Comparison of ENCODE assay signal across 37 mouse cellular contexts in the genomic region with DNA sequence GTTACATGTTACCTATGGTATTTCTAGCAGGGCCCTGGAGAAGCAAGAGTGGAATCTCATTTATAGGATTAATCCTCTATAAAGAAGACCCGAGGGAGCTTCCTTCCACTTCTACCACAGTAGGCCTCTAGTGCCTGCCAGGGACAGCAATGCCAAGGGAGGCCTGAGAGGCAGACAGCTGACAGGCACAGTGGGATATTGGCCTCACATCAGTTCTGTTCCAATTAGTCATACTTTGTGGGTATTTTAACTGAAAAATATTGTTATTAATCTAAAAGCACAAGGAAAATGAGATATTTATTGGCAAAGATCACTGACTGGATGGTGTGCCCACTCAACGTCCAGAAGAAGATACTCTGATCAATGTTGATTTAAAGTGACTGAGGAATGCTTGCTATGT. TPM values are rescaled to one million over a fixed set of nuclear protein-coding genes. Genes with fewer than 3 reads are reported as not detected.
DNase-seq lines count a peak whose midpoint lies in the region; ATAC-seq and TF ChIP-seq lines count a peak whose summit lies in the region.
"Had no signal": no experiment of that assay in that cellular context is flagged by ENCODE, and none has a peak within 500 bp of the region (broad histone marks: within the 10 kb centered on the region; RNA-seq: fewer than 3 reads in every experiment).

No protein-coding gene starts in this region.

- peak; percentile 48 for DNase-seq in hindbrain, postnatal 0 days (ENCODE audit: low spot score)
- DNase-seq in Muller cell, postnatal 12 days (ENCODE audit: inconsistent ontology term) = peak; percentile 85
- peak; percentile 54 to 69 for DNase-seq in cerebellum, adult 18-20 months
- peak; percentile 59 to 70 for DNase-seq in cerebellum, postnatal 10 days
- no peak for DNase-seq in gastrocnemius, postnatal 36 days
- DNase-seq in MN1 (ENCODE audit: low spot score) = no peak
- DNase-seq in urinary bladder, adult 2 months (ENCODE audit: low spot score) = no peak
- DNase-seq: adrenal gland, adult 2 months; forebrain, postnatal 0 days; kidney, adult 9 months; kidney, postnatal 14 days; layer of hippocampus, adult 9-11 months; liver, postnatal 0 days; lung, postnatal 36 days; right cerebral cortex, adult 18-20 months; thymus, adult 2 months; thymus, postnatal 36 days had no signal

- 51% methylated on average over 2 of the region's 2 CpGs for WGBS in hindbrain, postnatal 0 days
- WGBS in hindbrain, embryonic 12.5 days = 76% methylated on average over 2 of the region's 2 CpGs

- no peaks in the 10 kb centered on the region for H3K9me3 ChIP-seq in hindbrain, postnatal 0 days (ENCODE audit: low read length)
- no peaks in the 10 kb centered on the region for H3K9me3 ChIP-seq in hindbrain, embryonic 12.5 days (replicated peaks)
- H3K9me3 ChIP-seq: heart, embryonic 10.5 days; heart, embryonic 15.5 days; limb, embryonic 13.5 days; liver, embryonic 12.5 days; midbrain, embryonic 12.5 days; neural tube, embryonic 15.5 days had no signal

- no peak for ATAC-seq in hindbrain, postnatal 0 days
- ATAC-seq in hindbrain, embryonic 12.5 days (ENCODE audit: low FRiP score) = no peak
- ATAC-seq: activated CD4-positive, CD25-positive, alpha-beta regulatory T cell, adult 4 months; forebrain, postnatal 0 days; intestine, postnatal 0 days; liver, embryonic 12.5 days; liver, postnatal 0 days had no signal

- intact Hi-C loops in gastrocnemius, postnatal 36 days (cut with DNase I) = no loop called here

- H3K4me3 ChIP-seq in hindbrain, postnatal 0 days (ENCODE audit: low read length) = no peak overlapping the region
- no peak overlapping the region for H3K4me3 ChIP-seq in hindbrain, embryonic 12.5 days
- H3K4me3 ChIP-seq: erythroblast, embryonic 14.5 days; heart, embryonic 10.5 days; heart, embryonic 15.5 days; left cerebral cortex, adult 2 months; limb, embryonic 13.5 days; liver, embryonic 12.5 days; midbrain, embryonic 12.5 days; neural tube, embryonic 15.5 days had no signal

- TF ChIP-seq CTCF in hindbrain, postnatal 0 days (IDR thresholded peaks at IDR 0.05; ENCODE audit: low read depth) = no peak

- no peaks in the 10 kb centered on the region for H3K27me3 ChIP-seq in hindbrain, postnatal 0 days (ENCODE audit: insufficient read depth, low read length)
- H3K27me3 ChIP-seq in hindbrain, embryonic 12.5 days = no peaks in the 10 kb centered on the region
- H3K27me3 ChIP-seq: heart, embryonic 15.5 days; limb, embryonic 13.5 days; liver, embryonic 12.5 days; midbrain, embryonic 12.5 days; neural tube, embryonic 15.5 days had no signal

- H3K36me3 ChIP-seq in hindbrain, postnatal 0 days (ENCODE audit: insufficient read depth, low read length) = no peaks in the 10 kb centered on the region
- H3K36me3 ChIP-seq in hindbrain, embryonic 12.5 days = no peaks in the 10 kb centered on the region
- H3K36me3 ChIP-seq: heart, embryonic 10.5 days; heart, embryonic 15.5 days; limb, embryonic 13.5 days; liver, embryonic 12.5 days; midbrain, embryonic 12.5 days; neural tube, embryonic 15.5 days had no signal

- no peak overlapping the region for H3K4me2 ChIP-seq in hindbrain, postnatal 0 days (ENCODE audit: low read depth, low read length)
- H3K4me2 ChIP-seq in hindbrain, embryonic 12.5 days (replicated peaks) = no peak overlapping the region
- H3K4me2 ChIP-seq: heart, embryonic 15.5 days; limb, embryonic 13.5 days; liver, embryonic 12.5 days; midbrain, embryonic 12.5 days; neural tube, embryonic 15.5 days had no signal

- no peak overlapping the region for H3K9ac ChIP-seq in hindbrain, postnatal 0 days (replicated peaks; ENCODE audit: low read length)
- H3K9ac ChIP-seq in hindbrain, embryonic 12.5 days = no peak overlapping the region
- H3K9ac ChIP-seq: forebrain, postnatal 0 days; heart, embryonic 15.5 days; limb, embryonic 13.5 days; liver, embryonic 12.5 days; liver, postnatal 0 days; midbrain, embryonic 12.5 days; neural tube, embryonic 15.5 days had no signal

- no peak overlapping the region for H3K27ac ChIP-seq in hindbrain, postnatal 0 days
- H3K27ac ChIP-seq in hindbrain, embryonic 12.5 days = no peak overlapping the region
- H3K27ac ChIP-seq: heart, embryonic 10.5 days; heart, embryonic 15.5 days; left cerebral cortex, adult 2 months; limb, embryonic 13.5 days; liver, embryonic 12.5 days; midbrain, embryonic 12.5 days; neural tube, embryonic 15.5 days had no signal

- no peaks in the 10 kb centered on the region for H3K4me1 ChIP-seq in hindbrain, postnatal 0 days (ENCODE audit: insufficient read depth, low read length)
- H3K4me1 ChIP-seq in hindbrain, embryonic 12.5 days = no peaks in the 10 kb centered on the region
- H3K4me1 ChIP-seq: heart, embryonic 10.5 days; limb, embryonic 13.5 days; midbrain, embryonic 12.5 days; neural tube, embryonic 15.5 days had no signal

RNA-seq across cellular contexts. Expression of gene 9130409I23Rik, which starts 13.0 kb away (rescaled TPM):
- total RNA-seq in hindbrain, postnatal 0 days (2014; rRNA removed) = not detected in 2 replicates
- polyA plus RNA-seq in hindbrain, postnatal 0 days (2015; fragmentation: Nextera tagmentation; extraction: Ambion mirVana) = not detected in 2 replicates
- 0.10 TPM in 1 of 2 replicates, not detected in the other for polyA plus RNA-seq in hindbrain, embryonic 12.5 days (2016; fragmentation: Nextera tagmentation; extraction: Ambion mirVana)
- not detected for total RNA-seq in gastrocnemius, postnatal 36 days (2021)
- polyA plus RNA-seq in urinary bladder, adult 2 months (2012; rRNA removed) = 0.28 and 0.33 TPM in 2 replicates
- total RNA-seq: adrenal gland, adult 2 months; forebrain, postnatal 0 days; gastrocnemius, adult 8-10 months; heart, postnatal 25 days; left cerebral cortex, adult 2 months; left cerebral cortex, postnatal 25 days; megakaryocyte, adult 5-6 weeks had no signal
- polyA plus RNA-seq: adrenal gland, adult 2 months; cortical plate, adult 2 months; embryonic facial prominence, embryonic 14.5 days; erythroblast, embryonic 14.5 days; forebrain, postnatal 0 days; gonadal fat pad, adult 2 months; heart, embryonic 10.5 days; heart, embryonic 15.5 days; hindbrain, embryonic 11.5 days; limb, embryonic 13.5 days; lung, embryonic 16.5 days; midbrain, embryonic 12.5 days had no signal

RNA-seq across cellular contexts. Expression of gene Ephx1, which starts 43.3 kb away (rescaled TPM):
- total RNA-seq in hindbrain, postnatal 0 days (2014; rRNA removed) = 8.9 and 15.2 TPM in 2 replicates
- polyA plus RNA-seq in hindbrain, postnatal 0 days (2015; fragmentation: Nextera tagmentation; extraction: Ambion mirVana) = 13.3 and 15.8 TPM in 2 replicates
- 2.1 and 2.4 TPM in 2 replicates for polyA plus RNA-seq in hindbrain, embryonic 12.5 days (2016; fragmentation: Nextera tagmentation; extraction: Ambion mirVana)
- total RNA-seq in gastrocnemius, postnatal 36 days (2021) = 10 to 100 TPM; 10.9 to 16.6 TPM
- 159 and 184 TPM in 2 replicates for polyA plus RNA-seq in urinary bladder, adult 2 months (2012; rRNA removed)
- polyA plus RNA-seq: erythroblast, embryonic 14.5 days had no signal

Comparison
In these comparisons a context has a peak if more than half of its experiments do, and no peak if none do; other contexts are left out.
1. DNase-seq: peak in hindbrain, postnatal 0 days (single experiment), Muller cell, postnatal 12 days (single experiment), cerebellum, adult 18-20 months (2 of 2) and cerebellum, postnatal 10 days (2 of 2); none in gastrocnemius, postnatal 36 days (0 of 2), MN1 (single experiment) and urinary bladder, adult 2 months (single experiment).